Mouse (Mus musculus): Measurements from ENCODE around the gene Nono.

DNA sequence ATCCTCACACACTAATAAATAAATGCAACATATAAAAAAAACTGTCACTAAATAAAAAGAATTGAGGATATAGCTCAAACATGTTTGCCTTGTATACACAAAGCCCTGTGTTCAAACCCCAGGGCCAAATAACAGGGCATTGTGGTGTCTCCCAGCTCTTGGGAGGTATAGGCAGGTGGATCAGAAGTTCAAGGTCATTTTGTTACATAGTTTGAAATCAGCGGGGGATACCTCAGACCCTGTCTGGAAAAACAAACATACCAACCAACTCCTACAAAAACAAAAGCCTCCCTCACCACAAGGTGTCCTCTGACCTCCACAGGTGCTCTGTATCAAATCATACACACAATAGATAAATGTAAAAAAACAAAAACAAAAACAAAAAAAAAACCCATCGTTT lies 34.8 kb upstream of the Nono start:
- TF ChIP-seq CTCF (IDR thresholded peaks at IDR 0.05; ENCODE audit: low read depth) (no peak), EP300 (IDR thresholded peaks at IDR 0.05; ENCODE audit: low read depth) (no peak)

Data from liver, postnatal 0 days (tissue).